Mouse (Mus musculus): ENCODE results near the gene Dolpp1.

GRCm38 (mm10) chr2:30440211-30440700 lies 48.2 kb downstream of the Dolpp1 start:
- TF ChIP-seq CTCF (IDR thresholded peaks at IDR 0.05) (no peak), POLR2A (IDR thresholded peaks at IDR 0.05; ENCODE audit: insufficient read depth, low read depth, low read length) (no peak), EP300 (IDR thresholded peaks at IDR 0.05; ENCODE audit: insufficient read depth, low read depth, low read length) (no peak)

Data from heart, adult 2 months (tissue).